Comparison of ENCODE assay signal across 8 mouse cellular contexts in genomic region chr7:79148711-79149266, GRCm38 (mm10). TPM values are rescaled to one million over a fixed set of nuclear protein-coding genes. Genes with fewer than 3 reads are reported as not detected.
DNase-seq lines count a peak whose midpoint lies in the region; ATAC-seq lines count a peak whose summit lies in the region.

Mfge8 (minus strand) TSS chr7:79149060.

- peak within 1 kb of the TSS; percentile 89 for H3K4me2 ChIP-seq in hindbrain, embryonic 12.5 days (replicated peaks)

- peaks cover 22% of the 10 kb centered on the region for H3K4me1 ChIP-seq in hindbrain, embryonic 12.5 days

- peak; percentile 93 for ATAC-seq in hindbrain, embryonic 12.5 days (ENCODE audit: low FRiP score)

- H3K9me3 ChIP-seq in hindbrain, embryonic 12.5 days (replicated peaks): no peaks in the 10 kb centered on the region

- H3K27me3 ChIP-seq in hindbrain, embryonic 12.5 days: 0 out of 2 replicates have a peak, but pooled peaks cover 7% of the 10 kb centered on the region

- peak within 1 kb of the TSS; percentile 54 for H3K4me3 ChIP-seq in hindbrain, embryonic 12.5 days

- DNase-seq in NIH3T3 (ENCODE audit: low read depth): peak; percentile 96
- DNase-seq in cerebellum, adult 9-11 months: peak; percentile 52
- DNase-seq in frontal cortex, postnatal 14 days (ENCODE audit: low spot score in 2 of 2): peak; percentile 49 to 59
- DNase-seq in layer of hippocampus, postnatal 10 days (ENCODE audit: low spot score in 2 of 2): peak; percentile 76 to 85
- DNase-seq in lung, postnatal 10 days: peak; percentile 96
- DNase-seq in ovary, postnatal 14 days (ENCODE audit: low spot score): peak; percentile 76
- peak; percentile 80 for DNase-seq in thymus, postnatal 14 days

- peak within 1 kb of the TSS; percentile 69 for H3K9ac ChIP-seq in hindbrain, embryonic 12.5 days

- WGBS in hindbrain, embryonic 12.5 days: 0% methylated on average over 39 of the region's 39 CpGs

- no peaks in the 10 kb centered on the region for H3K36me3 ChIP-seq in hindbrain, embryonic 12.5 days

- peak within 1 kb of the TSS; percentile 12; the same call in 1 of the 2 replicates for H3K27ac ChIP-seq in hindbrain, embryonic 12.5 days

RNA-seq across cellular contexts. Expression of gene Mfge8, which starts in this region (rescaled TPM):
- polyA plus RNA-seq in hindbrain, embryonic 12.5 days (2016; fragmentation: Nextera tagmentation; extraction: Ambion mirVana): 72.5 and 73.2 TPM in 2 replicates
- 100 to 1,000 TPM; 184 to 195 TPM for total RNA-seq in layer of hippocampus, postnatal 10 days (2021)

Comparison
In these comparisons a context has a peak if more than half of its experiments do, and no peak if none do; other contexts are left out.
1. Peak in every context shown above with its lines: DNase-seq, ATAC-seq, H3K4me3 ChIP-seq and H3K27ac ChIP-seq.